Mouse (Mus musculus): ENCODE results near the gene Trpm2. TPM values are rescaled to one million over a fixed set of nuclear protein-coding genes. Genes with fewer than 3 reads are reported as not detected.

The Trpm2 gene
- polyA plus RNA-seq, 1 experiment from 2014 or later = 0.66 TPM

GRCm38 (mm10) chr10:77901871-77902210 lies 68.5 kb downstream of the Trpm2 start:
- H3K27ac ChIP-seq (ENCODE audit: low read depth, low read length) = no peak overlapping the region
- H3K4me3 ChIP-seq (ENCODE audit: low read depth, low read length) = peak overlapping the region; percentile 58
- H3K27me3 ChIP-seq (replicated peaks; ENCODE audit: control insufficient read depth, insufficient read depth, low read length) = no peaks in the 10 kb centered on the region
- no peaks in the 10 kb centered on the region for H3K36me3 ChIP-seq (ENCODE audit: control insufficient read depth, insufficient read depth)
- ATAC-seq = 0 out of 2 replicates have a peak, but pooled peaks have one; percentile 20
- 0 out of 2 replicates have a peak, but pooled peaks cover 6% of the 10 kb centered on the region for H3K4me1 ChIP-seq (replicated peaks; ENCODE audit: control insufficient read depth, insufficient read depth, low read length)
- WGBS = 2% methylated on average over 14 of the region's 14 CpGs
- no peaks in the 10 kb centered on the region for H3K9me3 ChIP-seq (ENCODE audit: control insufficient read depth)
- peak overlapping the region; percentile 50; the same call in 1 of the 2 replicates for H3K9ac ChIP-seq (ENCODE audit: low read depth, low read length)
- no peak for TF ChIP-seq CTCF (IDR thresholded peaks at IDR 0.05; ENCODE audit: low read depth)
- H3K4me2 ChIP-seq (replicated peaks; ENCODE audit: low read depth) = peak overlapping the region; percentile 92

- Histone ChIP-seq H3K9me3 (ENCODE audit: control insufficient read depth) (no peaks in the 10 kb centered on the region), H3K4me3 (ENCODE audit: low read depth, low read length) (no peak overlapping the region), H3K27me3 (replicated peaks; ENCODE audit: control insufficient read depth, insufficient read depth, low read length) (no peaks in the 10 kb centered on the region), H3K4me1 (replicated peaks; ENCODE audit: control insufficient read depth, insufficient read depth, low read length) (0 out of 2 replicates have a peak, but pooled peaks cover 6% of the 10 kb centered on the region), H3K4me2 (replicated peaks; ENCODE audit: low read depth) (no peak overlapping the region), H3K9ac (ENCODE audit: low read depth, low read length) (no peak overlapping the region), H3K36me3 (ENCODE audit: control insufficient read depth, insufficient read depth) (no peaks in the 10 kb centered on the region), H3K27ac (ENCODE audit: low read depth, low read length) (no peak overlapping the region)
- 88% methylated on average over 27 of the region's 27 CpGs for WGBS
- no peak for TF ChIP-seq CTCF (IDR thresholded peaks at IDR 0.05; ENCODE audit: low read depth)
- ATAC-seq = no peak
Observed at GRCm38 (mm10) chr10:77900903-77901818, 69.2 kb downstream of the Trpm2 start.

DNA sequence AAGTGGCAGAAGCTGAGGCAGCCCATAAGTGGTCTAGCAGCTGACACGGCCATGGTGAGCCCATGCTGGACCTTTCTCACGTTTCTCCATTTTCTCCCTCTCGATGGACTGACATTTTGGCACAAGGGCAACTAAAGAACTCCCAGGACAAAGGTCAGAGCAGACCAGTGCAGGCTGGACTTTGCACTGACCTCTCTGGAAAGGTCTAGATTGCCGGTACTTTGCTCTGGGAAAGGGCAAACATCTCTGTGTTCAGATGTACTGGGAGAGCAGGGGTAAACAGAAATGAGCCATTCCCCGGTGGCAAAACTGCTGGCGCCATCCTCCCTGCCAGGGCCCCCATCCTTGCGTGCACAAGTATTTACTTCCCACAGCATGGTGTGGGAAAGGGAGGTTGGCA lies 70.2 kb downstream of the Trpm2 start:
- ATAC-seq = no peak
- Histone ChIP-seq H3K4me2 (replicated peaks; ENCODE audit: low read depth) (no peak overlapping the region), H3K36me3 (ENCODE audit: control insufficient read depth, insufficient read depth) (no peaks in the 10 kb centered on the region), H3K9ac (ENCODE audit: low read depth, low read length) (no peak overlapping the region), H3K27me3 (replicated peaks; ENCODE audit: control insufficient read depth, insufficient read depth, low read length) (no peaks in the 10 kb centered on the region), H3K4me1 (replicated peaks; ENCODE audit: control insufficient read depth, insufficient read depth, low read length) (0 out of 2 replicates have a peak, but pooled peaks cover 6% of the 10 kb centered on the region), H3K9me3 (ENCODE audit: control insufficient read depth) (no peaks in the 10 kb centered on the region), H3K27ac (ENCODE audit: low read depth, low read length) (no peak overlapping the region), H3K4me3 (ENCODE audit: low read depth, low read length) (no peak overlapping the region)
- 61% methylated on average over 7 of the region's 7 CpGs for WGBS
- no peak for TF ChIP-seq CTCF (IDR thresholded peaks at IDR 0.05; ENCODE audit: low read depth)

DNA sequence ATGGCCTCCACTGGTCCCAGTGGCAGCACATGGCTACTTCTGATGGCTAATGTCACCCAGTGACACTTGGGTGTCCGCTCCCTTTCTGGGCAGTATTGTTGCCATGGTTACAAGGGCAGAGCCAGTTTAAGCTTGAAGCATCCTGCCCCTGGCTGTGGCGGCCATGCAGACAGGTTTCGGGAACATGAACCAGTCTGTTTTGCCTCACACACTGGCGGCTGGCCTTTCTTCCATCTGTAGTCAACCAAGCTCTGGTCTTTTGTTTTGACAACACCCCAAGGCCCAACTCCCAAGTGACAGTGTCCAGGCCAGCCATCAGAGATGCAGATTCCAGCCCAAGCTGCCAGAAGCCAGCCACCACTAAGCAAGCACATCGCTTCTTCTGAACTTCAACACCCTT lies 74.8 kb downstream of the Trpm2 start:
- Histone ChIP-seq H3K27me3 (replicated peaks; ENCODE audit: control insufficient read depth, insufficient read depth, low read length) (no peaks in the 10 kb centered on the region), H3K36me3 (ENCODE audit: control insufficient read depth, insufficient read depth) (no peaks in the 10 kb centered on the region), H3K27ac (ENCODE audit: low read depth, low read length) (no peak overlapping the region), H3K4me3 (ENCODE audit: low read depth, low read length) (no peak overlapping the region), H3K4me1 (replicated peaks; ENCODE audit: control insufficient read depth, insufficient read depth, low read length) (no peaks in the 10 kb centered on the region), H3K9me3 (ENCODE audit: control insufficient read depth) (no peaks in the 10 kb centered on the region), H3K4me2 (replicated peaks; ENCODE audit: low read depth) (no peak overlapping the region), H3K9ac (ENCODE audit: low read depth, low read length) (no peak overlapping the region)
- TF ChIP-seq CTCF (IDR thresholded peaks at IDR 0.05; ENCODE audit: low read depth) = no peak
- no peak for ATAC-seq
- 44% methylated on average over 5 of the region's 5 CpGs for WGBS

- Histone ChIP-seq H3K4me3 (ENCODE audit: low read depth, low read length) (no peak overlapping the region), H3K36me3 (ENCODE audit: control insufficient read depth, insufficient read depth) (no peaks in the 10 kb centered on the region), H3K4me2 (replicated peaks; ENCODE audit: low read depth) (no peak overlapping the region), H3K27ac (ENCODE audit: low read depth, low read length) (no peak overlapping the region), H3K9me3 (ENCODE audit: control insufficient read depth) (no peaks in the 10 kb centered on the region), H3K4me1 (replicated peaks; ENCODE audit: control insufficient read depth, insufficient read depth, low read length) (no peaks in the 10 kb centered on the region), H3K27me3 (replicated peaks; ENCODE audit: control insufficient read depth, insufficient read depth, low read length) (no peaks in the 10 kb centered on the region), H3K9ac (ENCODE audit: low read depth, low read length) (no peak overlapping the region)
- no peak for ATAC-seq
- 89% methylated on average over 8 of the region's 8 CpGs for WGBS
- TF ChIP-seq CTCF (IDR thresholded peaks at IDR 0.05; ENCODE audit: low read depth) = no peak
Observed at GRCm38 (mm10) chr10:77890987-77891565, 79.3 kb downstream of the Trpm2 start.

DNA sequence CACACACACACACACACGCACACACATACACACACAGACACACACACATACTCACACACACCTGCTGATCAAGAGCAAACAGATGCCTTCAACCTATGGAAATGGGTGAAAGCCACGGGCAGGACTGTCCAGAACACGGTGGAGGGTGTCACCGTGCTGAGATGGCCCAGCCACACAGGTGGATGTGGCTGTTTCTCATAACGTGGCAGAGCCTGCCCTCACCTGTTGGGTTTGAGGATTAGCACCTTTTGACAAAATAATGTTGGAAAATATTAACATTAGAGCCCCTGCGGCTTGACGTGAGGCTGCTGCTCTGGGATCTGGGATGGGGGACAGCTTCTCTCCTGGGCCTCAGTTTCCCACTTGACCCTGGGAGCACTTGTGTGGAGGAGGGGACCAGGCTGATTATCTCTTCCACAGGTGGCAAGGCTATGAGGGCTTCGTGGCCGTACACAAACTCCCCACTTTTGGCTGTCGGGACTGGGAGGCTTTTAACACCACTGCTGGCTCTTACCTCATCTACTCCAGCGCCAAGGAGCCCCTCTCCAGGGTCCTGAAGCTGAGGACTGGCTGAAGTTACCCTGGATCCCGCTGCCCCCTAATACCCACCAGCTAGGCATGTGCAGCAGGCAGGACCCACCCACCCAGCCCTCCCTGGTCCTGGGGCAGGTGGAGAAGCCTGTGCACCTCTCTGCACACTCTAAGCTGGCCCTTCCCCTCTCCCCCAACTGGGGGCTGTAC lies 84.2 kb downstream of the Trpm2 start:
- ATAC-seq = no peak
- Histone ChIP-seq H3K4me1 (replicated peaks; ENCODE audit: control insufficient read depth, insufficient read depth, low read length) (no peaks in the 10 kb centered on the region), H3K4me3 (ENCODE audit: low read depth, low read length) (no peak overlapping the region), H3K9ac (ENCODE audit: low read depth, low read length) (no peak overlapping the region), H3K9me3 (ENCODE audit: control insufficient read depth) (no peaks in the 10 kb centered on the region), H3K27me3 (replicated peaks; ENCODE audit: control insufficient read depth, insufficient read depth, low read length) (no peaks in the 10 kb centered on the region), H3K36me3 (ENCODE audit: control insufficient read depth, insufficient read depth) (no peaks in the 10 kb centered on the region), H3K4me2 (replicated peaks; ENCODE audit: low read depth) (no peak overlapping the region), H3K27ac (ENCODE audit: low read depth, low read length) (no peak overlapping the region)
- peak; percentile 48 for TF ChIP-seq CTCF (IDR thresholded peaks at IDR 0.05; ENCODE audit: low read depth)
- WGBS = 41% methylated on average over 12 of the region's 12 CpGs
